Mouse (Mus musculus) hindbrain, embryonic 10.5 days (tissue): Measurements from ENCODE around the gene Gpx5. TPM values are rescaled to one million over a fixed set of nuclear protein-coding genes. Genes with fewer than 3 reads are reported as not detected.

Experiments
- DNase-seq: peaks from one replicate; pipeline ENCODE4 v3.0.0-alpha.2; 2017; ENCODE audit warnings: low spot score
- H3K27ac ChIP-seq: fragments of 300-500 bp; sonication (generic); 2 replicates; pipeline ENCODE4 v1.5.1; 2016; ENCODE audit warnings: mild to moderate bottlenecking, moderate library complexity
- H3K27me3 ChIP-seq: fragments of 300-500 bp; sonication (generic); 2 replicates; pipeline ENCODE4 v1.6.1; 2016; ENCODE audit warnings: mild to moderate bottlenecking; ENCODE audit not compliant: poor library complexity, insufficient read depth, severe bottlenecking
- H3K36me3 ChIP-seq: fragments of 300-500 bp; sonication (generic); 2 replicates; pipeline ENCODE4 v1.6.1; 2016; ENCODE audit warnings: mild to moderate bottlenecking, moderate library complexity
- H3K4me1 ChIP-seq: fragments of 300-500 bp; sonication (generic); replicated peaks from 2 replicates; pipeline ENCODE4 v1.6.1; 2016; ENCODE audit warnings: mild to moderate bottlenecking
- H3K4me3 ChIP-seq: fragments of 300-500 bp; sonication (generic); 2 replicates; pipeline ENCODE4 v1.5.1; 2016; ENCODE audit warnings: mild to moderate bottlenecking, moderate library complexity
- H3K9me3 ChIP-seq: fragments of 300-500 bp; sonication (generic); 2 replicates; pipeline ENCODE4 v1.6.1; 2016; ENCODE audit warnings: mild to moderate bottlenecking, moderate library complexity
- WGBS: fragments of 180-500 bp; shearing (Covaris S2); methylation state at CpG from one replicate; pipeline ENCODE4 v1.1.7; 2016; 5-methylcytosine and 5-hydroxymethylcytosine counted together
- polyA plus RNA-seq: library from polyadenylated mRNA; unstranded; fragments of >200 nt; fragmentation: Nextera tagmentation; extraction: Ambion mirVana; gene quantifications from 2 replicates; pipeline ENCODE4 v1.2.1, GENCODE M21; 2016

Gpx5 gene
- polyA plus RNA-seq, 1 experiment from 2014 or later, result not detected

DNA sequence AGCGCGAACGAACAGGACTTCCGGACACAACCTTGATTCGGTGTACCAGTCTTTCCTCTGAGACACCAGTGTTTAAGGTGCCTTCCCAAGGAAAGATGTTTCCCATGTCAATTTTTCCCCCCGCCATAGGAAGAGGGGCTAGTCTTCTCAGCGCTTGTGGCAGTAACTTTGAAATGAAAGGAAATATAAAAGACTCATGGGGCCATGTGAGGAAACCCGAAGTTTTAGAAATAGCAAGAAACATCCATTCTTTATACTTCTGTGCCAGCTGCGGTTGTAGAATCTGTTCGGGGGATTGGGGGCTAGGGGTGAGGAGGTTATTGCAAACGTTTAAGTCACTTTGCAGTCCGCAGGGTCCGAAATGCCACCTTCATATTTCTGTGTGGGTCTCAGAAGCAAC is 49.3 kb downstream of the Gpx5 start:
- Histone ChIP-seq H3K27ac (no peak overlapping the region), H3K4me1 (peaks cover 11% of the 10 kb centered on the region), H3K36me3 (no peaks in the 10 kb centered on the region), H3K27me3 (peaks cover 31% of the 10 kb centered on the region), H3K9me3 (no peaks in the 10 kb centered on the region), H3K4me3 (peak overlapping the region; percentile 46)
- 17% methylated on average over 13 of the region's 13 CpGs for WGBS
- no peak for DNase-seq

DNA sequence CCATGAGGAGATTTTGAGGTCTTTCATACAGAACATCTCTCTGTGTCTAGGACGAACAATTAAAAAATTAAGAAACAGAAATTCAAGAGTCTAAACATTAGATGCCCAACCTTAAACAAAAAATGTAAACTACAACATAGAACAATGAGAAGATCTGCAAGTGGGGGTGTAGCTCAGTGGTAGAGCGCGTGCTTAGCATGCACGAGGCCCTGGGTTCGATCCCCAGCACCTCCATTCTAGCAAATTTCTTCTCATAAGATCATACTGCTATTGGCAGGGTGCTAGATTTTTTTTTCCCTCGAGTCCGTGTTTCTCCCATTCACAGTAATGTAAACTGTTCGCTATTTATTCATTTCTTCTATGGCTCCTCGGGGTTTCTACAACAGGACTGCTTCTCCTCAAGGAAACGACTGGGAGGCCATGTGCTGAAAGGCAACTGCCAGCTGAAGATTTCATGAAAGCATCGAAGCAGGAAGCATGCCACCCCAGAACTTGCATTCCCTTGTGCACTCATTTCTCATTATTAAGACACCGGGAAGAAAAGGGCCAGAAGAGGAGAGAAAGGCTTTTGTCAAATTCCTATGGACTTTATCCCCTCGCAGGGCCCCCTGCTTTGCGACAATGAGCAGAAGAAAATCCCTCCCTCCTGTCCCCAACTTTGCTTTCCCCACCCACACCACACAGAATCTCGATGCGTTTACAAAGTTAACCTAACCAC is 50.0 kb downstream of the Gpx5 start:
- H3K4me3 ChIP-seq, result peak overlapping the region; percentile 46
- no peaks in the 10 kb centered on the region for H3K9me3 ChIP-seq
- H3K36me3 ChIP-seq, result no peaks in the 10 kb centered on the region
- no peak overlapping the region for H3K27ac ChIP-seq
- 4% methylated on average over 16 of the region's 16 CpGs for WGBS
- DNase-seq, result peak; percentile 47
- H3K4me1 ChIP-seq, result peaks cover 11% of the 10 kb centered on the region
- peaks cover 31% of the 10 kb centered on the region for H3K27me3 ChIP-seq

DNA sequence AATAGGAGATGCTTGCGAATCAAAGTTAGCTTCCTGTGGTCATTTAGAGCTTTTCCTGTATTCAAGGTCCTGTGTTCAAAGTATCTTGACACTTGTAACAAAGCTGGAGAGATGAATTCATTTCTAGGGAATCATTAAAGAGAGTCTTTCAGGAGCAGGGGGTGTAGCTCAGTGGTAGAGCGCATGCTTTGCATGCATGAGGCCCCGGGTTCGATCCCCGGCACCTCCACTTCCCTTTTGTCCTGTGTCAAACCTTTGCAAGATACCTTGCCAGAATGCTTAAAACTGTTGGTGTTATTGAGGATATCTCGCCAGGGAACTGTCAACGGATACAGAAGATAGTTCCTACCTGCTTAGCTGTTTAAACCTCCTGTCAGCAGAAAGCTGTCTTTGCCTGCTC is 51.7 kb downstream of the Gpx5 start:
- Histone ChIP-seq H3K27me3 (peaks cover 34% of the 10 kb centered on the region), H3K27ac (no peak overlapping the region), H3K4me3 (no peak overlapping the region), H3K9me3 (no peaks in the 10 kb centered on the region), H3K4me1 (peaks cover 11% of the 10 kb centered on the region), H3K36me3 (no peaks in the 10 kb centered on the region)
- peak; percentile 68 for DNase-seq
- WGBS, result 9% methylated on average over 7 of the region's 7 CpGs

DNA sequence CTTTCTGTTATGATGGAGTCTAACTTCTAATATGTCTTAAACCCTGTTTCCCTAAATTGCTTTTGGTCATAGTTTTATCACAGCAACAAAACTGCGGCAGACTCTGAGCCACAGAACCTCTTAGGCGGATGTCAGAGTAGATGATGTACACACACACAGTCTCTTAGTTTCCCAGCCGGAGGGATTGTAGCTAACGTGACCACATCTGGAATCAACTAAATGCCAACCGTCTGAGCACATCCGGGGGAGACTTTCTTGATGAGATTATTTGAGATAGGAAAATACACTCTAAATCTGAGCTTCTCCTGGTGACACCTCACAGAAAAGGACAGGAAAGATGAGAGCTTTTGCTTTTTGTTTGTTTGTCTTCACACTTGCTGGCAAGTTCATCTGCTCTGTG is 55.4 kb downstream of the Gpx5 start:
- H3K27me3 ChIP-seq, result peaks cover 11% of the 10 kb centered on the region; the same call in 1 of the 2 replicates
- WGBS, result 67% methylated on average over 6 of the region's 6 CpGs
- no peaks in the 10 kb centered on the region for H3K4me1 ChIP-seq
- no peaks in the 10 kb centered on the region for H3K36me3 ChIP-seq
- no peak overlapping the region for H3K27ac ChIP-seq
- no peak for DNase-seq
- no peak overlapping the region for H3K4me3 ChIP-seq
- no peaks in the 10 kb centered on the region for H3K9me3 ChIP-seq

DNA sequence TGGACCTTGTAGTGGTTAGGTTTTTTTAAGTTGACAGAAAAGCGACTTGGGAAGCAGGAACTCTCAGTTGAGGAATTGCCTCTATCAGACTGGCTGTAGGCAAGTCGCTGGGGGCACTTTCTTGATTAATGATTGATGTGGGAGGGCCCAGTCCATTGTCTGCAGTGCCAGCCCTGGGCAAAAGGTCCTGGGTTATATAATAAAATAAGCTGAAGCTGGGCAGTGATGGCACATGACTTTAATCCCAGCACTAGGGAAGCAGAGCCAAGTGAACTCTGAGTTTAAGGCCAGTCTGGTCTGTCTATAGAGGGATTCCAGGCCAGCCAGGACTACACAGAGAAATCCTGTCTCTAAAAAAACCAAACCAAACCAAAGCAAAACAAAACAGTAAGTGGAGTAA is 55.8 kb downstream of the Gpx5 start:
- 65% methylated on average over 2 of the region's 2 CpGs for WGBS
- DNase-seq, result no peak
- no peak overlapping the region for H3K4me3 ChIP-seq
- no peaks in the 10 kb centered on the region for H3K4me1 ChIP-seq
- H3K9me3 ChIP-seq, result no peaks in the 10 kb centered on the region
- peaks cover 8% of the 10 kb centered on the region; the same call in 1 of the 2 replicates for H3K27me3 ChIP-seq
- no peak overlapping the region for H3K27ac ChIP-seq
- H3K36me3 ChIP-seq, result no peaks in the 10 kb centered on the region

Other genes with a start within 250 kb of the Gpx5 start
- gene Olfr1370, start 217.8 kb downstream of the Gpx5 start, polyA plus RNA-seq, result not detected in 2 replicates
- 0.08 and 0.10 TPM in 2 replicates for gene Olfr1369-ps1, start 181.2 kb downstream of the Gpx5 start, polyA plus RNA-seq
- not detected in 2 replicates for gene Olfr263, start 163.1 kb downstream of the Gpx5 start, polyA plus RNA-seq
- gene Olfr1368, start 146.9 kb downstream of the Gpx5 start, polyA plus RNA-seq, result not detected in 2 replicates
- gene Trim27, start 113.3 kb downstream of the Gpx5 start, polyA plus RNA-seq, result 157 and 163 TPM in 2 replicates
- gene Gpx6, start 19.4 kb upstream of the Gpx5 start, polyA plus RNA-seq, result 0.12 TPM in 1 of 2 replicates, not detected in the other
- not detected in 2 replicates for gene Olfr1367, start 54.2 kb upstream of the Gpx5 start, polyA plus RNA-seq
- 16.9 and 20.2 TPM in 2 replicates for gene Zscan12, start 70.1 kb upstream of the Gpx5 start, polyA plus RNA-seq
- gene Zkscan3, start 110.0 kb upstream of the Gpx5 start, polyA plus RNA-seq, result 76.8 and 87.6 TPM in 2 replicates
- gene Pgbd1, start 148.3 kb upstream of the Gpx5 start, polyA plus RNA-seq, result 4.3 and 5.5 TPM in 2 replicates
- 20.6 and 23.6 TPM in 2 replicates for gene Zscan26, start 161.0 kb upstream of the Gpx5 start, polyA plus RNA-seq
- gene Nkapl, start 175.8 kb upstream of the Gpx5 start, polyA plus RNA-seq, result 2.0 and 2.5 TPM in 2 replicates
- 4.2 and 4.4 TPM in 2 replicates for gene Zkscan4, start 186.2 kb upstream of the Gpx5 start, polyA plus RNA-seq
- gene Gm10065, start 186.7 kb upstream of the Gpx5 start, polyA plus RNA-seq, result 1.7 TPM in 1 of 2 replicates, not detected in the other
- gene AK157302, start 202.5 kb upstream of the Gpx5 start, polyA plus RNA-seq, result 0.16 and 0.39 TPM in 2 replicates
- gene Gm11273, start 208.7 kb upstream of the Gpx5 start, polyA plus RNA-seq, result 5.3 and 6.4 TPM in 2 replicates
- gene Zkscan8, start 238.4 kb upstream of the Gpx5 start, polyA plus RNA-seq, result 5.0 and 6.7 TPM in 2 replicates